Mouse (Mus musculus) stomach, postnatal 0 days (tissue): ENCODE measurements around the gene Kcnj16.

Experiments
- CTCF ChIP-seq: IDR thresholded peaks from 2 replicates; pipeline ENCODE4 v1.5.1; 2016; ENCODE audit warnings: antibody characterized with exemption, low read depth, mild to moderate bottlenecking, moderate library complexity
- EP300 ChIP-seq: optimal IDR thresholded peaks from 2 replicates; pipeline ENCODE3; 2016; ENCODE audit warnings: antibody characterized with exemption

GRCm38 (mm10) chr11:111054252-111054651 lies 86.4 kb downstream of the Kcnj16 start:
- TF ChIP-seq CTCF (no peak), EP300 (no peak)
